Mouse (Mus musculus) kidney, adult 2 months (tissue): ENCODE results near the gene Plpp3.

Experiments
- CTCF ChIP-seq: fragments of 200-500 bp; conservative IDR thresholded peaks from 2 replicates; pipeline ENCODE4 v1.5.1; 2011; ENCODE audit warnings: low read depth, mild to moderate bottlenecking, control low read depth, low read length, moderate library complexity, mixed read lengths; ENCODE audit not compliant: insufficient read depth, insufficient read length
- POLR2A ChIP-seq: fragments of 200-500 bp; IDR thresholded peaks from one replicate; pipeline ENCODE4 v1.6.1; 2011; ENCODE audit warnings: low read depth, low read length, control low read depth

DNA sequence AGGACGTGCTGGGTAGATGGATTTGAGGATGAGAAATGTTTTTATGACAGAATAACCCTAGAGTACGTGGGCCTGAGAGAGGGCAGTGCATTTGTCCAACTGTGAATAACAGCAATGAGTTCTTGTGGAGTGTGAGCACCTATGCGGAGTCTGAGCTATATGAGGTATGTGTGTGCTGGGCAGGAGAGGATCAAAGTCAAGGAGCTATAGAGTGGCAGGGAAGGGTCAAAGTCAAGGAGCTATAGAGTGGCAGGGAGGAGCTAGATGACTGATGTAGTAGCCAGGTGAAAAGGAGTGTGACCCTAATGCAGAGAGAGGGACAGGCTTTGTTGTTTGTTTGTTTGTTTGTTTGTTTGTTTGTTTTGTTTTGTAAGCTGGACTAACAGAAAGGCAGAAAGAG, 98.0 kb downstream of the Plpp3 start:
- TF ChIP-seq CTCF (no peak), POLR2A (no peak)
